16 mouse cellular contexts compared by ENCODE assay signal in the genomic region with DNA sequence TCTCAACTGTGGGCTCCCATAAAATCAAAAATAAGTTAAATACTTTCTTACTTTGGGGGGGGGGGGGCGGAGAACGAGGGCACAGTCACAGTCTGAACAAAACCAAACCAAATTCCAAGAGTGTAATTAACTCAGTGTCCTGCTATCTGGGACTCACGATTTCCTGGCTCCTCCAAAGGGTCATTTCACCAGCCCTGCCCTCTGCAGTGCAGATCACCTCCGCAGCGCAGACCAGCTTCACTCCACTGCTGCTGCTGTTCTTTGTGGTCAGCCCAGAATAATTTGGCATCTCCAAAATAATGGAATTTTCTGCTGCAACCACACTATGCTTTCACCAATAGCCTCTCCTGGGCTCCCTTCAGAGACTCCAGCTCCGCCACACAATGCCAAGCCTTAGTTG.
"Had no signal": no experiment of that assay in that cellular context is flagged by ENCODE, and none has a peak within 500 bp of the region (broad histone marks: within the 10 kb centered on the region; RNA-seq: fewer than 3 reads in every experiment).

No protein-coding gene starts in this region.

- H3K9me3 ChIP-seq: neural tube, embryonic 15.5 days; stomach, embryonic 15.5 days had no signal

- DNase-seq: retina, postnatal 1 day; right cerebral cortex, adult 18-20 months; right cerebral cortex, postnatal 14 days; right cerebral cortex, postnatal 25 days; right cerebral cortex, postnatal 4 days; spleen, adult 18-20 months; thymus, adult 18-20 months; thymus, adult 2 months; thymus, postnatal 14 days; thymus, postnatal 25 days; thymus, postnatal 36 days; thymus, postnatal 4 days had no signal

- H3K27me3 ChIP-seq: neural tube, embryonic 13.5 days; neural tube, embryonic 15.5 days; stomach, embryonic 15.5 days had no signal

- H3K4me3 ChIP-seq: neural tube, embryonic 13.5 days; neural tube, embryonic 15.5 days; stomach, embryonic 15.5 days had no signal

- H3K4me2 ChIP-seq: neural tube, embryonic 13.5 days; neural tube, embryonic 15.5 days; stomach, embryonic 15.5 days had no signal

- H3K9ac ChIP-seq: neural tube, embryonic 13.5 days; neural tube, embryonic 15.5 days; stomach, embryonic 15.5 days had no signal

- H3K4me1 ChIP-seq: neural tube, embryonic 13.5 days; neural tube, embryonic 15.5 days; stomach, embryonic 15.5 days had no signal

- H3K36me3 ChIP-seq: neural tube, embryonic 13.5 days; neural tube, embryonic 15.5 days; stomach, embryonic 15.5 days had no signal

- H3K27ac ChIP-seq: neural tube, embryonic 13.5 days; neural tube, embryonic 15.5 days; stomach, embryonic 15.5 days; stomach, postnatal 0 days had no signal
